Mouse (Mus musculus) midbrain, embryonic 10.5 days (tissue): ENCODE results near the gene Nid2. TPM values are rescaled to one million over a fixed set of nuclear protein-coding genes. Genes with fewer than 3 reads are reported as not detected.
A peak's percentile ranks its signal among the peaks of the same experiment; 100 is the strongest.

Experiments
- DNase-seq: peaks from one replicate; pipeline ENCODE4 v3.0.0-alpha.2; 2017; ENCODE audit warnings: low spot score
- H3K27ac ChIP-seq: fragments of 300-500 bp; sonication (generic); replicated peaks from 2 replicates; pipeline ENCODE4 v1.5.1; 2016; ENCODE audit warnings: mild to moderate bottlenecking
- H3K27me3 ChIP-seq: fragments of 300-500 bp; sonication (generic); 2 replicates; pipeline ENCODE4 v1.6.1; 2016; ENCODE audit warnings: low read depth, mild to moderate bottlenecking; ENCODE audit not compliant: poor library complexity, severe bottlenecking
- H3K36me3 ChIP-seq: fragments of 300-500 bp; sonication (generic); 2 replicates; pipeline ENCODE4 v1.6.1; 2016; ENCODE audit warnings: mild to moderate bottlenecking, moderate library complexity
- H3K4me1 ChIP-seq: fragments of 300-500 bp; sonication (generic); 2 replicates; pipeline ENCODE4 v1.6.1; 2016
- H3K4me3 ChIP-seq: fragments of 300-500 bp; sonication (generic); 2 replicates; pipeline ENCODE4 v1.5.1; 2016; ENCODE audit warnings: mild to moderate bottlenecking, moderate library complexity
- H3K9me3 ChIP-seq: fragments of 300-500 bp; sonication (generic); replicated peaks from 2 replicates; pipeline ENCODE4 v1.6.1; 2016; ENCODE audit warnings: mild to moderate bottlenecking
- WGBS: fragments of 180-500 bp; shearing (Covaris S2); methylation state at CpG from one replicate; pipeline ENCODE4 v1.1.7; 2016; 5-methylcytosine and 5-hydroxymethylcytosine counted together
- polyA plus RNA-seq: library from polyadenylated mRNA; unstranded; fragments of >200 nt; fragmentation: Nextera tagmentation; extraction: Ambion mirVana; gene quantifications from 2 replicates; pipeline ENCODE4 v1.2.1, GENCODE M21; 2016

Gene Nid2
- polyA plus RNA-seq, 1 experiment from 2014 or later = 41.0 TPM

- DNase-seq = no peak
- Histone ChIP-seq H3K36me3 (no peaks in the 10 kb centered on the region), H3K9me3 (no peaks in the 10 kb centered on the region), H3K27me3 (peaks cover 47% of the 10 kb centered on the region), H3K4me1 (peaks cover 29% of the 10 kb centered on the region), H3K4me3 (peak overlapping the region; percentile 58), H3K27ac (peak overlapping the region; percentile 80)
- 1% methylated on average over 26 of the region's 26 CpGs for WGBS
These were observed 547 bp upstream of the Nid2 start for GRCm38 (mm10) chr14:19750411-19751024.

- 2% methylated on average over 21 of the region's 21 CpGs for WGBS
- DNase-seq = peak; percentile 40
- Histone ChIP-seq H3K9me3 (no peaks in the 10 kb centered on the region), H3K27ac (0 out of 2 replicates have a peak overlapping the region, but pooled peaks have one; percentile 13), H3K4me1 (peaks cover 29% of the 10 kb centered on the region), H3K27me3 (peaks cover 41% of the 10 kb centered on the region), H3K4me3 (peak overlapping the region; percentile 58), H3K36me3 (no peaks in the 10 kb centered on the region)
These were observed 1.2 kb downstream of the Nid2 start for GRCm38 (mm10) chr14:19752276-19752675.

- DNase-seq = no peak
- Histone ChIP-seq H3K4me1 (peaks cover 30% of the 10 kb centered on the region), H3K4me3 (no peak overlapping the region), H3K36me3 (no peaks in the 10 kb centered on the region), H3K9me3 (no peaks in the 10 kb centered on the region), H3K27me3 (no peaks in the 10 kb centered on the region), H3K27ac (no peak overlapping the region; the same call in 1 of the 2 replicates)
- WGBS = 83% methylated on average over 10 of the region's 10 CpGs
These were observed 8.5 kb downstream of the Nid2 start for GRCm38 (mm10) chr14:19759277-19760193.

GRCm38 (mm10) chr14:19760721-19761120 is 9.7 kb downstream of the Nid2 start:
- no peaks in the 10 kb centered on the region for H3K9me3 ChIP-seq
- H3K27me3 ChIP-seq = no peaks in the 10 kb centered on the region
- no peak overlapping the region for H3K4me3 ChIP-seq
- DNase-seq = peak; percentile 51
- peaks cover 39% of the 10 kb centered on the region for H3K4me1 ChIP-seq
- 13% methylated on average over 7 of the region's 7 CpGs for WGBS
- H3K36me3 ChIP-seq = no peaks in the 10 kb centered on the region
- H3K27ac ChIP-seq = no peak overlapping the region

GRCm38 (mm10) chr14:19762014-19762413 is 10.9 kb downstream of the Nid2 start:
- no peak for DNase-seq
- H3K4me3 ChIP-seq = no peak overlapping the region
- WGBS = 65% methylated on average over 4 of the region's 4 CpGs
- H3K27ac ChIP-seq = no peak overlapping the region
- H3K36me3 ChIP-seq = no peaks in the 10 kb centered on the region
- peaks cover 52% of the 10 kb centered on the region for H3K4me1 ChIP-seq
- no peaks in the 10 kb centered on the region for H3K9me3 ChIP-seq
- H3K27me3 ChIP-seq = no peaks in the 10 kb centered on the region

- Histone ChIP-seq H3K27ac (0 out of 2 replicates have a peak overlapping the region, but pooled peaks have one; percentile 17), H3K9me3 (no peaks in the 10 kb centered on the region), H3K36me3 (peaks cover 2% of the 10 kb centered on the region; the same call in 1 of the 2 replicates), H3K4me1 (peaks cover 67% of the 10 kb centered on the region), H3K27me3 (no peaks in the 10 kb centered on the region), H3K4me3 (no peak overlapping the region)
- WGBS = 60% methylated on average over 8 of the region's 8 CpGs
- no peak for DNase-seq
These were observed 12.5 kb downstream of the Nid2 start for GRCm38 (mm10) chr14:19763527-19763926.

GRCm38 (mm10) chr14:19764331-19764730 is 13.3 kb downstream of the Nid2 start:
- 88% methylated on average over 8 of the region's 8 CpGs for whole genome bisulfite sequencing
- peaks cover 6% of the 10 kb centered on the region; the same call in 1 of the 2 replicates for H3K36me3 ChIP-seq
- peaks cover 72% of the 10 kb centered on the region for H3K4me1 ChIP-seq
- H3K27me3 ChIP-seq = no peaks in the 10 kb centered on the region
- H3K27ac ChIP-seq = no peak overlapping the region
- H3K9me3 ChIP-seq = no peaks in the 10 kb centered on the region
- DNase-seq = no peak
- no peak overlapping the region for H3K4me3 ChIP-seq

GRCm38 (mm10) chr14:19765539-19766379 is 14.7 kb downstream of the Nid2 start:
- WGBS = 62% methylated on average over 9 of the region's 9 CpGs
- Histone ChIP-seq H3K4me1 (peaks cover 82% of the 10 kb centered on the region), H3K4me3 (no peak overlapping the region), H3K27me3 (no peaks in the 10 kb centered on the region), H3K36me3 (peaks cover 6% of the 10 kb centered on the region; the same call in 1 of the 2 replicates), H3K9me3 (no peaks in the 10 kb centered on the region), H3K27ac (peak overlapping the region; percentile 35; the same call in 1 of the 2 replicates)
- no peak for DNase-seq

- no peak for DNase-seq
- peaks cover 82% of the 10 kb centered on the region for H3K4me1 ChIP-seq
- no peaks in the 10 kb centered on the region for H3K9me3 ChIP-seq
- peaks cover 6% of the 10 kb centered on the region; the same call in 1 of the 2 replicates for H3K36me3 ChIP-seq
- H3K4me3 ChIP-seq = no peak overlapping the region
- H3K27me3 ChIP-seq = no peaks in the 10 kb centered on the region
- 22% methylated on average over 1 of the region's 1 CpGs for WGBS
- H3K27ac ChIP-seq = 0 out of 2 replicates have a peak overlapping the region, but pooled peaks have one; percentile 35
These were observed 15.2 kb downstream of the Nid2 start for GRCm38 (mm10) chr14:19766380-19766649.

- Histone ChIP-seq H3K4me3 (no peak overlapping the region), H3K27me3 (no peaks in the 10 kb centered on the region), H3K9me3 (no peaks in the 10 kb centered on the region), H3K4me1 (peaks cover 66% of the 10 kb centered on the region), H3K27ac (peak overlapping the region; percentile 59), H3K36me3 (peaks cover 6% of the 10 kb centered on the region; the same call in 1 of the 2 replicates)
- DNase-seq = no peak
- WGBS = 93% methylated on average over 6 of the region's 6 CpGs
These were observed 17.6 kb downstream of the Nid2 start for GRCm38 (mm10) chr14:19768648-19769047.

GRCm38 (mm10) chr14:19769441-19770200 is 18.6 kb downstream of the Nid2 start:
- peak overlapping the region; percentile 46 for H3K27ac ChIP-seq

GRCm38 (mm10) chr14:19771173-19771572 is 20.1 kb downstream of the Nid2 start:
- WGBS = 85% methylated on average over 7 of the region's 7 CpGs

More at GRCm38 (mm10) chr14:19769441-19770200, 18.6 kb downstream of the Nid2 start:
- WGBS = 35% methylated on average over 6 of the region's 6 CpGs
- H3K9me3 ChIP-seq = no peaks in the 10 kb centered on the region
- H3K36me3 ChIP-seq = peaks cover 6% of the 10 kb centered on the region; the same call in 1 of the 2 replicates
- DNase-seq = peak; percentile 38
- H3K27me3 ChIP-seq = no peaks in the 10 kb centered on the region
- H3K4me3 ChIP-seq = no peak overlapping the region
- H3K4me1 ChIP-seq = peaks cover 61% of the 10 kb centered on the region

More at GRCm38 (mm10) chr14:19771173-19771572, 20.1 kb downstream of the Nid2 start:
- Histone ChIP-seq H3K4me1 (peaks cover 48% of the 10 kb centered on the region), H3K36me3 (peaks cover 6% of the 10 kb centered on the region; the same call in 1 of the 2 replicates), H3K27me3 (no peaks in the 10 kb centered on the region), H3K4me3 (no peak overlapping the region), H3K27ac (no peak overlapping the region), H3K9me3 (no peaks in the 10 kb centered on the region)
- no peak for DNase-seq
